Mouse (Mus musculus) liver, embryonic 14.5 days (tissue): ENCODE results near the gene Vps13d.

Experiments used
- CTCF ChIP-seq: IDR thresholded peaks from 2 replicates; pipeline ENCODE4 v1.5.1; 2016; ENCODE audit warnings: antibody characterized with exemption, low read depth, control low read depth
- EP300 ChIP-seq: IDR thresholded peaks from 2 replicates; pipeline ENCODE4 v1.6.1; 2016; ENCODE audit warnings: antibody characterized with exemption, low read depth

DNA sequence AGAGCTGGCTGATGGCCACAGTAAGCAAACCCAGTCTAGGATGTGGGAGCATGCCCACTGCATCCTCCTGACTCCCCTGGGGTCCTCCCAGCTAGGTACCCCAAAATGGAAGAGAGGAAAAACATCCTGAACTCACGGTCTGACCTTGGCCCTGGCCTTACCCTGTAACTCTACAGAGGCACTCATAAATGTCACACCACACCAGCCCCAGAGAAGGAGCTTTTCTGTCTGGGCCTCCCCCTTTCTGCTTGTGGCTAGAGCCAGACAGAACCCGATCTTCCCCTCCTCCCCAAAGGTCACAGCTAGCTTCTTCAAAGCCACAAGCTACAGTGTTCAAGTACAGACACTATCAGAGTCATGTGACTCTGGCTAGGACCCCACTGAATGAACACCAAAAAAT is 26.6 kb upstream of the Vps13d start:
- TF ChIP-seq EP300 (no peak), CTCF (no peak)
